Mouse (Mus musculus) embryonic facial prominence, embryonic 14.5 days (tissue): ENCODE measurements around the gene Med25. TPM values are rescaled to one million over a fixed set of nuclear protein-coding genes. Genes with fewer than 3 reads are reported as not detected.
A peak's percentile ranks its signal among the peaks of the same experiment; 100 is the strongest.

Source experiments
- ATAC-seq: fragments of 200-750 bp; cut with Nextera tagmentation; 2 replicates; pipeline ENCODE4 v1.8.0; 2017; ENCODE audit warnings: low read depth, moderate number of reproducible peaks, moderate TSS enrichment
- DNase-seq: peaks from one replicate; pipeline ENCODE4 v3.0.0-alpha.2; 2015; ENCODE audit warnings: low spot score
- H3K27ac ChIP-seq: fragments of 300-500 bp; sonication (generic); replicated peaks from 2 replicates; pipeline ENCODE4 v1.5.1; 2014; ENCODE audit warnings: low read depth, mild to moderate bottlenecking, low read length, moderate library complexity
- H3K27me3 ChIP-seq: fragments of 300-500 bp; sonication (generic); replicated peaks from 2 replicates; pipeline ENCODE4 v1.6.1; 2014; ENCODE audit warnings: low read length; ENCODE audit not compliant: control insufficient read depth, insufficient read depth
- H3K36me3 ChIP-seq: fragments of 300-500 bp; sonication (generic); 2 replicates; pipeline ENCODE4 v1.6.1; 2014; ENCODE audit warnings: low read length, mixed read lengths; ENCODE audit not compliant: control insufficient read depth, insufficient read depth
- H3K4me1 ChIP-seq: fragments of 300-500 bp; sonication (generic); 2 replicates; pipeline ENCODE4 v1.6.1; 2014; ENCODE audit warnings: antibody characterized with exemption, low read length; ENCODE audit not compliant: control insufficient read depth, insufficient read depth
- H3K4me2 ChIP-seq: fragments of 300-500 bp; sonication (generic); 2 replicates; pipeline ENCODE4 v1.6.1; 2014; ENCODE audit warnings: low read depth, mild to moderate bottlenecking, low read length, moderate library complexity, mixed read lengths
- H3K4me3 ChIP-seq: fragments of 300-500 bp; sonication (generic); 2 replicates; pipeline ENCODE4 v1.5.1; 2014; ENCODE audit warnings: low read depth, mild to moderate bottlenecking, low read length
- H3K9ac ChIP-seq: fragments of 300-500 bp; sonication (generic); 2 replicates; pipeline ENCODE4 v1.6.1; 2014; ENCODE audit warnings: low read depth, mild to moderate bottlenecking, low read length, moderate library complexity, mixed read lengths
- H3K9me3 ChIP-seq: fragments of 300-500 bp; sonication (generic); 2 replicates; pipeline ENCODE4 v1.6.1; 2016; ENCODE audit warnings: low read length; ENCODE audit not compliant: control insufficient read depth
- WGBS: fragments of 180-500 bp; shearing (Covaris S2); extraction: QIAGEN DNeasy Blood & Tissue Kit; methylation state at CpG from one replicate; pipeline ENCODE4 v1.1.7; 2014; 5-methylcytosine and 5-hydroxymethylcytosine counted together
- polyA plus RNA-seq: library from polyadenylated mRNA; unstranded; fragments of >200 nt; fragmentation: Nextera tagmentation; extraction: Ambion mirVana; gene quantifications from 2 replicates; pipeline ENCODE4 v1.2.1, GENCODE M21; 2014

Med25 gene
- polyA plus RNA-seq, 1 experiment from 2014 or later: 64.2 TPM

- Histone ChIP-seq H3K9me3 (no peaks in the 10 kb centered on the region), H3K4me1 (peaks cover 26% of the 10 kb centered on the region), H3K36me3 (peaks cover 63% of the 10 kb centered on the region), H3K27ac (no peak overlapping the region), H3K9ac (no peak overlapping the region), H3K4me3 (no peak overlapping the region), H3K27me3 (no peaks in the 10 kb centered on the region), H3K4me2 (no peak overlapping the region)
- ATAC-seq (no peak), DNase-seq (no peak)
- 85% methylated on average over 10 of the region's 11 CpGs for WGBS
Observed at GRCm38 (mm10) chr7:44863982-44864494, 28.5 kb downstream of the Med25 start.

DNA sequence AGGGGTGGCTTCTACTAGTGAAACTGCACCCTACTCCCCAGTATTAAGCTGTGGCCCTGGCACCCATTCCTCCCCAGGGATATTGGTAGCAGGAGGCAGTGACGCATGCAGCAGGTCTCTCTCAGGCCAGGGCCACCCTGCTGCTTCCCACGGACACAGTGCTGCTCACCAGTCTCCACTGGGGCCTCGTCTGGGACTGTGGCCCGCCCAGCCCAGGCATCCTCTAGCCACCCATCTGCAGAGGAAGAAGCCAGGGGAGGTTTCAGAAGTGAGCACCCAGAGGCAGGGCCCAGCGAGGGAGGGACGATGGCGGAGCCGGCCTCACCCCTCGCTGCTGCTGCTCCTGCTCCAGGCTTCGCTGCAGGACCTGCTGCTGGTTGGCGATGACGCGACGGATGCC is 29.3 kb downstream of the Med25 start:
- DNase-seq: no peak
- Histone ChIP-seq H3K36me3 (peaks cover 63% of the 10 kb centered on the region), H3K9ac (no peak overlapping the region), H3K4me3 (no peak overlapping the region), H3K27ac (no peak overlapping the region), H3K27me3 (no peaks in the 10 kb centered on the region), H3K4me1 (peaks cover 29% of the 10 kb centered on the region), H3K4me2 (no peak overlapping the region), H3K9me3 (no peaks in the 10 kb centered on the region)
- WGBS: 87% methylated on average over 14 of the region's 14 CpGs
- ATAC-seq: no peak

GRCm38 (mm10) chr7:44862434-44862833 is 30.1 kb downstream of the Med25 start:
- no peak for ATAC-seq
- no peak for DNase-seq
- H3K27me3 ChIP-seq: no peaks in the 10 kb centered on the region
- H3K36me3 ChIP-seq: peaks cover 63% of the 10 kb centered on the region
- H3K27ac ChIP-seq: no peak overlapping the region
- H3K4me1 ChIP-seq: peaks cover 26% of the 10 kb centered on the region
- no peaks in the 10 kb centered on the region for H3K9me3 ChIP-seq
- H3K4me3 ChIP-seq: no peak overlapping the region
- H3K4me2 ChIP-seq: no peak overlapping the region
- no peak overlapping the region for H3K9ac ChIP-seq
- 79% methylated on average over 8 of the region's 8 CpGs for WGBS

DNA sequence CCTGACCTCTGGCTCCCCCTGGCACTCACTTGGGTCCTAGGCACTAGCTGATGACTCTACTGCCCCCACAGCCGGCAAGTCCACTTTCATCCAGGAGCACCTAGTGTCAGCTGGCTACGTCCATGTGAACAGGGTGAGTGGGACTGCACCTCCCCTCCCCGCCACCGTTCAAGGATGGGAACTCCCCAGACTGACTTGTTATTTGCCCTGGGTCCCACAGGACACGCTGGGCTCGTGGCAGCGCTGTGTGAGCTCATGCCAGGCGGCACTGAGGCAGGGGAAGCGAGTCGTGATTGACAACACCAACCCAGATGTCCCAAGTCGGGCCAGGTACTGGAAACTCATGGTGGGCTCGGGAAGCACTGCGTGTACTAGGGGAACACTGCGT is 31.1 kb downstream of the Med25 start:
- Histone ChIP-seq H3K36me3 (peaks cover 56% of the 10 kb centered on the region), H3K27me3 (no peaks in the 10 kb centered on the region), H3K4me2 (no peak overlapping the region), H3K27ac (no peak overlapping the region; the same call in 1 of the 2 replicates), H3K9me3 (no peaks in the 10 kb centered on the region), H3K4me1 (peaks cover 20% of the 10 kb centered on the region), H3K9ac (no peak overlapping the region), H3K4me3 (no peak overlapping the region)
- WGBS: 84% methylated on average over 14 of the region's 14 CpGs
- no peak for ATAC-seq
- DNase-seq: no peak

- H3K4me1 ChIP-seq: peaks cover 17% of the 10 kb centered on the region
- H3K27me3 ChIP-seq: no peaks in the 10 kb centered on the region
- no peak overlapping the region for H3K4me3 ChIP-seq
- DNase-seq (peak; percentile 65), ATAC-seq (peak; percentile 38; the same call in 1 of the 2 replicates)
- peaks cover 50% of the 10 kb centered on the region for H3K36me3 ChIP-seq
- H3K27ac ChIP-seq: peak overlapping the region; percentile 49
- 60% methylated on average over 20 of the region's 22 CpGs for WGBS
- H3K4me2 ChIP-seq: no peak overlapping the region
- H3K9me3 ChIP-seq: no peaks in the 10 kb centered on the region
- no peak overlapping the region; the same call in 1 of the 2 replicates for H3K9ac ChIP-seq
Observed at GRCm38 (mm10) chr7:44860576-44861428, 31.7 kb downstream of the Med25 start.

- Histone ChIP-seq H3K4me3 (no peak overlapping the region), H3K4me1 (peaks cover 19% of the 10 kb centered on the region), H3K36me3 (peaks cover 41% of the 10 kb centered on the region)
Observed at GRCm38 (mm10) chr7:44859896-44860295, 32.6 kb downstream of the Med25 start.

GRCm38 (mm10) chr7:44857905-44858304 is 34.6 kb downstream of the Med25 start:
- no peak overlapping the region for H3K27ac ChIP-seq
- peak; percentile 52 for DNase-seq
- no peaks in the 10 kb centered on the region for H3K9me3 ChIP-seq
- peak overlapping the region; percentile 89 for H3K9ac ChIP-seq
- WGBS: 30% methylated on average over 8 of the region's 8 CpGs
- no peaks in the 10 kb centered on the region for H3K27me3 ChIP-seq
- peak overlapping the region; percentile 97 for H3K4me2 ChIP-seq
- ATAC-seq: no peak
- peaks cover 29% of the 10 kb centered on the region for H3K36me3 ChIP-seq
- H3K4me1 ChIP-seq: peaks cover 30% of the 10 kb centered on the region
- H3K4me3 ChIP-seq: peak overlapping the region; percentile 77

More at GRCm38 (mm10) chr7:44859896-44860295, 32.6 kb downstream of the Med25 start:
- Histone ChIP-seq H3K9ac (no peak overlapping the region), H3K27ac (no peak overlapping the region), H3K9me3 (no peaks in the 10 kb centered on the region), H3K4me2 (no peak overlapping the region), H3K27me3 (no peaks in the 10 kb centered on the region)
- ATAC-seq (no peak), DNase-seq (no peak)
- 90% methylated on average over 11 of the region's 11 CpGs for WGBS

- peak; percentile 95 for DNase-seq
- H3K4me1 ChIP-seq: peaks cover 30% of the 10 kb centered on the region
- H3K4me2 ChIP-seq: peak within 1 kb of the TSS; percentile 97
- H3K9ac ChIP-seq: peak within 1 kb of the TSS; percentile 89
- peak within 1 kb of the TSS; percentile 77 for H3K4me3 ChIP-seq
- peak within 1 kb of the TSS; percentile 85 for H3K27ac ChIP-seq
- H3K9me3 ChIP-seq: no peaks in the 10 kb centered on the region
- 2% methylated on average over 32 of the region's 32 CpGs for WGBS
- no peaks in the 10 kb centered on the region for H3K27me3 ChIP-seq
- ATAC-seq: peak; percentile 50
- peaks cover 23% of the 10 kb centered on the region for H3K36me3 ChIP-seq
Observed at GRCm38 (mm10) chr7:44857042-44857552, 35.4 kb downstream of the Med25 start, which contains the start of gene Pnkp. TSS of gene Pnkp (plus strand) at chr7:44857139.
